Mouse (Mus musculus): ENCODE measurements around the gene Olfr311. TPM values are rescaled to one million over a fixed set of nuclear protein-coding genes. Genes with fewer than 3 reads are reported as not detected.

Gene Olfr311
- polyA plus RNA-seq, 1 experiment from 2014 or later = not detected

Other genes starting within 250 kb of the Olfr311 start
- not detected in 2 replicates for gene Olfr324, start 244.1 kb upstream of the Olfr311 start, polyA plus RNA-seq (2014; fragmentation: Nextera tagmentation; extraction: Ambion mirVana)
- gene 2210407C18Rik, start 223.2 kb upstream of the Olfr311 start, polyA plus RNA-seq (2014; fragmentation: Nextera tagmentation; extraction: Ambion mirVana) = not detected in 2 replicates
- not detected in 2 replicates for gene Olfr323, start 208.8 kb upstream of the Olfr311 start, polyA plus RNA-seq (2014; fragmentation: Nextera tagmentation; extraction: Ambion mirVana)
- 0.55 and 0.60 TPM in 2 replicates for gene Trim58, start 198.8 kb upstream of the Olfr311 start, polyA plus RNA-seq (2014; fragmentation: Nextera tagmentation; extraction: Ambion mirVana)
- not detected in 2 replicates for gene Olfr322, start 180.5 kb upstream of the Olfr311 start, polyA plus RNA-seq (2014; fragmentation: Nextera tagmentation; extraction: Ambion mirVana)
- gene Olfr320, start 158.2 kb upstream of the Olfr311 start, polyA plus RNA-seq (2014; fragmentation: Nextera tagmentation; extraction: Ambion mirVana) = not detected in 2 replicates
- not detected in 2 replicates for gene Olfr319, start 140.1 kb upstream of the Olfr311 start, polyA plus RNA-seq (2014; fragmentation: Nextera tagmentation; extraction: Ambion mirVana)
- not detected in 2 replicates for gene Olfr318, start 115.2 kb upstream of the Olfr311 start, polyA plus RNA-seq (2014; fragmentation: Nextera tagmentation; extraction: Ambion mirVana)
- gene Olfr317, start 100.0 kb upstream of the Olfr311 start, polyA plus RNA-seq (2014; fragmentation: Nextera tagmentation; extraction: Ambion mirVana) = not detected in 2 replicates
- not detected in 2 replicates for gene Olfr316, start 86.5 kb upstream of the Olfr311 start, polyA plus RNA-seq (2014; fragmentation: Nextera tagmentation; extraction: Ambion mirVana)
- not detected in 2 replicates for gene Olfr315, start 66.1 kb upstream of the Olfr311 start, polyA plus RNA-seq (2014; fragmentation: Nextera tagmentation; extraction: Ambion mirVana)
- gene Olfr314, start 56.3 kb upstream of the Olfr311 start, polyA plus RNA-seq (2014; fragmentation: Nextera tagmentation; extraction: Ambion mirVana) = not detected in 2 replicates
- gene Fam183b, start 37.3 kb upstream of the Olfr311 start, polyA plus RNA-seq (2014; fragmentation: Nextera tagmentation; extraction: Ambion mirVana) = 1.8 and 2.0 TPM in 2 replicates
- 0.07 TPM in 1 of 2 replicates, not detected in the other for gene Olfr313, start 24.3 kb upstream of the Olfr311 start, polyA plus RNA-seq (2014; fragmentation: Nextera tagmentation; extraction: Ambion mirVana)
- gene Olfr312, start 10.0 kb upstream of the Olfr311 start, polyA plus RNA-seq (2014; fragmentation: Nextera tagmentation; extraction: Ambion mirVana) = not detected in 2 replicates
- 11.9 and 15.2 TPM in 2 replicates for gene Gm12258, start 7.9 kb downstream of the Olfr311 start, polyA plus RNA-seq (2014; fragmentation: Nextera tagmentation; extraction: Ambion mirVana)
- gene 2810021J22Rik, start 28.0 kb downstream of the Olfr311 start, polyA plus RNA-seq (2014; fragmentation: Nextera tagmentation; extraction: Ambion mirVana) = 10.5 and 12.8 TPM in 2 replicates
- gene Zfp39, start 65.0 kb downstream of the Olfr311 start, polyA plus RNA-seq (2014; fragmentation: Nextera tagmentation; extraction: Ambion mirVana) = 8.1 and 8.8 TPM in 2 replicates
- not detected in 2 replicates for gene Btnl10, start 78.7 kb downstream of the Olfr311 start, polyA plus RNA-seq (2014; fragmentation: Nextera tagmentation; extraction: Ambion mirVana)
- gene Rnf187, start 99.7 kb downstream of the Olfr311 start, polyA plus RNA-seq (2014; fragmentation: Nextera tagmentation; extraction: Ambion mirVana) = 386 and 426 TPM in 2 replicates
- gene Hist3h2ba, start 109.7 kb downstream of the Olfr311 start, polyA plus RNA-seq (2014; fragmentation: Nextera tagmentation; extraction: Ambion mirVana) = 84.9 and 93.6 TPM in 2 replicates
- gene Hist3h2a, start 115.4 kb downstream of the Olfr311 start, polyA plus RNA-seq (2014; fragmentation: Nextera tagmentation; extraction: Ambion mirVana) = 52.9 and 54.1 TPM in 2 replicates
- gene Trim17, start 115.4 kb downstream of the Olfr311 start, polyA plus RNA-seq (2014; fragmentation: Nextera tagmentation; extraction: Ambion mirVana) = 0.21 and 0.75 TPM in 2 replicates
- gene Trim11, start 138.8 kb downstream of the Olfr311 start, polyA plus RNA-seq (2014; fragmentation: Nextera tagmentation; extraction: Ambion mirVana) = 17.3 and 20.5 TPM in 2 replicates

All from forebrain, embryonic 11.5 days (tissue).